Mouse (Mus musculus) embryonic facial prominence, embryonic 11.5 days (tissue): ENCODE measurements around the gene Rps8. TPM values are rescaled to one million over a fixed set of nuclear protein-coding genes. Genes with fewer than 3 reads are reported as not detected.

Experiments
- ATAC-seq: fragments of 200-750 bp; cut with Nextera tagmentation; replicated peaks from 2 replicates; pipeline ENCODE4 v1.8.0; 2017; ENCODE audit warnings: low read depth; ENCODE audit not compliant: insufficient number of reproducible peaks, low FRiP score, low TSS enrichment
- DNase-seq: peaks from one replicate; pipeline ENCODE4 v3.0.0-alpha.2; 2015; ENCODE audit warnings: low spot score
- H3K27ac ChIP-seq: fragments of 300-500 bp; sonication (generic); replicated peaks from 2 replicates; pipeline ENCODE4 v1.5.1; 2014; ENCODE audit warnings: mild to moderate bottlenecking, low read depth, low read length, control low read depth
- H3K27me3 ChIP-seq: fragments of 300-500 bp; sonication (generic); 2 replicates; pipeline ENCODE4 v1.6.1; 2014; ENCODE audit warnings: mild to moderate bottlenecking, low read length, moderate library complexity, mixed read lengths; ENCODE audit not compliant: control insufficient read depth, insufficient read depth
- H3K36me3 ChIP-seq: fragments of 300-500 bp; sonication (generic); replicated peaks from 2 replicates; pipeline ENCODE4 v1.6.1; 2014; ENCODE audit warnings: low read depth, mild to moderate bottlenecking, low read length, moderate library complexity, mixed read lengths; ENCODE audit not compliant: control insufficient read depth, insufficient read depth
- H3K4me1 ChIP-seq: fragments of 300-500 bp; sonication (generic); 2 replicates; pipeline ENCODE4 v1.6.1; 2014; ENCODE audit warnings: low read length, mixed read lengths; ENCODE audit not compliant: control insufficient read depth, insufficient read depth
- H3K4me2 ChIP-seq: fragments of 300-500 bp; sonication (generic); 2 replicates; pipeline ENCODE4 v1.6.1; 2014; ENCODE audit warnings: low read depth, mild to moderate bottlenecking, control low read depth, low read length, moderate library complexity
- H3K4me3 ChIP-seq: fragments of 300-500 bp; sonication (generic); 2 replicates; pipeline ENCODE4 v1.5.1; 2014; ENCODE audit warnings: low read depth, low read length, control low read depth
- H3K9ac ChIP-seq: fragments of 300-500 bp; sonication (generic); replicated peaks from 2 replicates; pipeline ENCODE4 v1.6.1; 2014; ENCODE audit warnings: mild to moderate bottlenecking, control low read depth, low read length
- H3K9me3 ChIP-seq: fragments of 300-500 bp; sonication (generic); replicated peaks from 2 replicates; pipeline ENCODE4 v1.6.1; 2016; ENCODE audit warnings: mild to moderate bottlenecking, low read length, inconsistent platforms, mixed read lengths; ENCODE audit not compliant: control insufficient read depth
- WGBS: fragments of 180-500 bp; shearing (Covaris S2); extraction: QIAGEN DNeasy Blood & Tissue Kit; methylation state at CpG from one replicate; pipeline ENCODE4 v1.1.7; 2014; 5-methylcytosine and 5-hydroxymethylcytosine counted together
- polyA plus RNA-seq: library from polyadenylated mRNA; unstranded; fragments of >200 nt; fragmentation: Nextera tagmentation; extraction: Ambion mirVana; gene quantifications from 2 replicates; pipeline ENCODE4 v1.2.1, GENCODE M21; 2014

The Rps8 gene
- polyA plus RNA-seq, 1 experiment from 2014 or later: 963 TPM

DNA sequence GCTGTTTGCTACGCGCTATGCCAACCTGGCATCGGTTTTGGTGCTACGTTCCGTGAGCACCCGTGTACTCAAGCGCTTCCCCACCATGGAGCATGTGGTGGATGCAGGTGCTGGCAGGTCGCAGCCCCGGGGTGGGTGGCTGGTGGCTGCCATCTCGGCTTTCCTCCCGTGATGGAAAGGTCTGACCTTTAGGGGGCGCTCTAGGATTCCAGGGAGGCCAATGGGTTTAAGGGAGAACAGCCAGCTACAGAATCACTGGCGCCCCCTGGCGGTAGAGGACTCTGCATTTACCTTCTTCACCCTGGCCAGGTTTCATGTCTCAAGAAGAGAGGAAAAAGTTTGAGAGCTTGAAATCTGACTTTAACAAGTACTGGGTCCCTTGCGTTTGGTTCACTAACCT lies 9.9 kb downstream of the Rps8 start:
- peak; percentile 87 for DNase-seq
- Histone ChIP-seq H3K4me3 (no peak overlapping the region), H3K27ac (no peak overlapping the region), H3K36me3 (peaks cover 5% of the 10 kb centered on the region), H3K27me3 (no peaks in the 10 kb centered on the region), H3K4me1 (no peaks in the 10 kb centered on the region), H3K9me3 (no peaks in the 10 kb centered on the region), H3K4me2 (no peak overlapping the region), H3K9ac (no peak overlapping the region)
- ATAC-seq: no peak
- 31% methylated on average over 15 of the region's 15 CpGs for WGBS

GRCm38 (mm10) chr4:117145248-117145647 lies 10.8 kb downstream of the Rps8 start:
- H3K9me3 ChIP-seq: no peaks in the 10 kb centered on the region
- H3K4me1 ChIP-seq: no peaks in the 10 kb centered on the region
- H3K36me3 ChIP-seq: peaks cover 2% of the 10 kb centered on the region
- no peak for DNase-seq
- H3K27ac ChIP-seq: no peak overlapping the region
- H3K4me3 ChIP-seq: no peak overlapping the region
- H3K4me2 ChIP-seq: no peak overlapping the region
- H3K27me3 ChIP-seq: no peaks in the 10 kb centered on the region
- 93% methylated on average over 13 of the region's 13 CpGs for WGBS
- H3K9ac ChIP-seq: no peak overlapping the region
- no peak for ATAC-seq

DNA sequence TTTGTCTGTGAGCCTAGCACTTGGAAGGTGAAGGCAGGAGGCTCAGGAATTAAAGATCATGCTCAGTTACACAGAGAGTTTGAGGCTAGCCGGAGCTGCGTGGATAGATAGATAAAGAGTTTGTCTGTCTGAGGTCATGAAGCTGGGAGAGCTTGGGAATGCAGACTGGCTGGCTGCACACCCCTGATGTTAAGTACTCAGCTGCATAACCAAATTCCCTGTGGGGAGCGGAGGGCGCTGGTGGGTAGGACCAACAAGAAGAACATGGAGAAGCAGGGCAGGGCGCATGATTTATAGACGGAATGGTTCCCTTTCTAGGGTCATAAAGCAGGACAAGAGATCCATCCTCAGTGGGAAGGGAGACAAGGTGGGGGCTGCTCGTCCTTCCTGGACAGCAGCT lies 13.0 kb downstream of the Rps8 start:
- no peak overlapping the region for H3K9ac ChIP-seq
- no peak overlapping the region for H3K27ac ChIP-seq
- no peaks in the 10 kb centered on the region for H3K9me3 ChIP-seq
- H3K4me1 ChIP-seq: no peaks in the 10 kb centered on the region
- H3K4me2 ChIP-seq: no peak overlapping the region
- WGBS: 64% methylated on average over 7 of the region's 7 CpGs
- H3K4me3 ChIP-seq: no peak overlapping the region
- no peaks in the 10 kb centered on the region for H3K36me3 ChIP-seq
- ATAC-seq: no peak
- H3K27me3 ChIP-seq: no peaks in the 10 kb centered on the region
- DNase-seq: no peak

- Histone ChIP-seq H3K4me1 (no peaks in the 10 kb centered on the region), H3K36me3 (no peaks in the 10 kb centered on the region), H3K27me3 (no peaks in the 10 kb centered on the region), H3K9me3 (no peaks in the 10 kb centered on the region), H3K9ac (no peak overlapping the region), H3K27ac (no peak overlapping the region), H3K4me2 (no peak overlapping the region), H3K4me3 (no peak overlapping the region)
- DNase-seq: no peak
- no peak for ATAC-seq
- 48% methylated on average over 4 of the region's 4 CpGs for WGBS
Measured at GRCm38 (mm10) chr4:117140613-117141012, 15.4 kb downstream of the Rps8 start.

- H3K9ac ChIP-seq: no peak overlapping the region
- no peak overlapping the region for H3K27ac ChIP-seq
- ATAC-seq (no peak), DNase-seq (peak; percentile 67)
- H3K4me2 ChIP-seq: no peak overlapping the region
- 7% methylated on average over 2 of the region's 2 CpGs for WGBS
- H3K36me3 ChIP-seq: no peaks in the 10 kb centered on the region
- H3K4me1 ChIP-seq: no peaks in the 10 kb centered on the region
- H3K4me3 ChIP-seq: no peak overlapping the region
- H3K9me3 ChIP-seq: no peaks in the 10 kb centered on the region
- no peaks in the 10 kb centered on the region for H3K27me3 ChIP-seq
Measured at GRCm38 (mm10) chr4:117139217-117139612, 16.8 kb downstream of the Rps8 start.

DNA sequence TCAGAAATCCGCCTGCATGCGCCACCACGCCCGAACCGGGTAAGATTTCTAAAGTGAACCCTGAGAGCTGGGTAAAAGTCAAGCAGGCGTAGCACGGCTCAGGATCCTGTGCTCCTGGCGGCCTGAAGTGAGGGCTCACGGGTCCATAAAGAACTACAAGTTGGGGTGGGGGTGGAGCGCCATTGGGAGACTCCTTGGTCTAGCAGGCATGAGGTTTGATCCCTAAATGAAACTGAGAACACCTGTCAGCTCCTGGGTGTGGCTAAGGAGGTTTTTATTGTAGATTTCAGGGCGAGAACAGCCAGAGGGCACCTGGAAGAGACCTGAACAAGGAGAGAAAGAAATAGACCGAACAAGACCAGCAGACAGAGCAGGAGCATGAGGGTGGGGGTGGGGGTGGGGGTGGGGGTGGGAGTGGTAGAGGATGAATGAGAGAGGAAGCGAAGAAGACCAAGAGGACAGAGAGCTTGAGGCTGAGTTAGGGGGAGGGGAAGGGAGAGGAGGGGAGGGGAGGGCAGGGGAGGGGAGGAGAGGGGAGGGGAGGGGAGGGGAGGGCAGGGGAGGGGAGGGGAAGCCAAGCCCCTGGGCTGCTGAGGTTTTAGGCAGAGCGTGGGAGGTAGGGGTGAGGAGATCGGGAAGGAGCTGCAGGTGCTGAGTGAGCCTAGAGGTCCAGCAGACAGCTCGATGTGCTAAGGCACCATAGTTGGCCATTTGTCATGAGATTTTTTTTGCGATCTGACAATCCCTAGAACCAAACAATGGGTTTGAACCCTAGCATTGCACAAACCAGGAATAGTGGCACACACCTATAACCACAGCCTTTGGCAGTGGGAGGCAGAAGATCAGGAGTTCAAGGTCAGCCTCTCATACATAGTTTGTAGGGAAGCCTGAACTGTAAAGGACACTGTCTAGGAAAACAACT lies 17.5 kb downstream of the Rps8 start:
- no peaks in the 10 kb centered on the region for H3K27me3 ChIP-seq
- no peak overlapping the region for H3K27ac ChIP-seq
- H3K4me1 ChIP-seq: no peaks in the 10 kb centered on the region
- 72% methylated on average over 15 of the region's 17 CpGs for whole genome bisulfite sequencing
- no peak overlapping the region for H3K4me2 ChIP-seq
- DNase-seq (no peak), ATAC-seq (no peak)
- H3K36me3 ChIP-seq: no peaks in the 10 kb centered on the region
- no peak overlapping the region for H3K9ac ChIP-seq
- H3K9me3 ChIP-seq: no peaks in the 10 kb centered on the region
- no peak overlapping the region for H3K4me3 ChIP-seq

- no peaks in the 10 kb centered on the region for H3K9me3 ChIP-seq
- no peak overlapping the region for H3K4me2 ChIP-seq
- ATAC-seq: no peak
- H3K9ac ChIP-seq: no peak overlapping the region
- peaks cover 14% of the 10 kb centered on the region for H3K27me3 ChIP-seq
- DNase-seq: no peak
- no peaks in the 10 kb centered on the region for H3K36me3 ChIP-seq
- 21% methylated on average over 8 of the region's 8 CpGs for WGBS
- H3K4me3 ChIP-seq: no peak overlapping the region
- no peak overlapping the region for H3K27ac ChIP-seq
- peaks cover 9% of the 10 kb centered on the region; the same call in 1 of the 2 replicates for H3K4me1 ChIP-seq
Measured at GRCm38 (mm10) chr4:117136034-117136433, 20.0 kb downstream of the Rps8 start.

DNA sequence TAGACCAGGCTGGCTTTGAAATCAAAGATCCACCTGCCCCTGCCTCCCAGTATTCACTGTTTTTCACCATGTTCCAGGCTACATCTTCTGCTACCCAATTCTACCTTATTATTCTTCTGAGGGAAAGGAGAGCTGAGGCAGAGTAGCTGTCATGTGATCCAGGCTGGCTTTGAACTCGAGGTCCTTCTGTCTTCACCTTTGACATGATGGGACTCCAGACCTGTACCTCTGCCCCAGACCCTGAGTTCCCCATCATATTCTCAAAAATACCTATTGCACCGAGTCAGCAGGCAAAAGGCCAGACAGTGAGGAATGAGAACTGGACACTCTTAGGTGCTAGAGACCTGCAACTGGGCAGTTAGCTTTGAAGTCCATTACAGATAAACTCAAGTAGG lies 21.4 kb downstream of the Rps8 start:
- Histone ChIP-seq H3K4me3 (no peak overlapping the region), H3K9me3 (no peaks in the 10 kb centered on the region), H3K36me3 (no peaks in the 10 kb centered on the region), H3K4me2 (no peak overlapping the region), H3K27me3 (peaks cover 14% of the 10 kb centered on the region), H3K9ac (no peak overlapping the region), H3K27ac (no peak overlapping the region), H3K4me1 (peaks cover 9% of the 10 kb centered on the region; the same call in 1 of the 2 replicates)
- ATAC-seq (no peak), DNase-seq (no peak)
- 31% methylated on average over 2 of the region's 2 CpGs for WGBS
